Mouse (Mus musculus) lung, adult 2 months (tissue): Measurements from ENCODE around the gene Hic1. TPM values are rescaled to one million over a fixed set of nuclear protein-coding genes. Genes with fewer than 3 reads are reported as not detected.
A peak's percentile ranks its signal among the peaks of the same experiment; 100 is the strongest.

Source experiments
- DNase-seq: peaks from one replicate; pipeline ENCODE4 v3.0.0; 2022
- H3K4me1 ChIP-seq: fragments of 200-500 bp; 2 replicates; pipeline ENCODE4 v1.6.1; 2011; ENCODE audit warnings: low read length; ENCODE audit not compliant: control insufficient read depth, insufficient read depth
- H3K4me3 ChIP-seq: fragments of 200-500 bp; replicated peaks from 2 replicates; pipeline ENCODE3; 2011; ENCODE audit warnings: low read depth, mild to moderate bottlenecking, control low read depth, low read length; ENCODE audit errors: extremely low read depth
- CTCF ChIP-seq: fragments of 200-500 bp; IDR thresholded peaks from 2 replicates; pipeline ENCODE4 v1.5.1; 2011; ENCODE audit warnings: mild to moderate bottlenecking, low read length, control low read depth; ENCODE audit not compliant: insufficient read depth
- POLR2A ChIP-seq: fragments of 200-500 bp; IDR thresholded peaks from 2 replicates; pipeline ENCODE4 v1.6.1; 2011; ENCODE audit warnings: low read depth, mild to moderate bottlenecking, control low read depth, low read length, borderline replicate concordance; ENCODE audit errors: extremely low read depth
- WGBS: fragments of 180-500 bp; shearing (Covaris S2); methylation state at CpG from one replicate; pipeline ENCODE4 v1.1.7; 2018; 5-methylcytosine and 5-hydroxymethylcytosine counted together
- polyA plus RNA-seq: library from polyadenylated mRNA; depleted of rRNA; stranded (reverse); fragments of >200 nt; gene quantifications from 2 replicates; pipeline ENCODE4 v1.2.3, GENCODE M21; 2012

Gene Hic1
- polyA plus RNA-seq, 1 experiment = 21.4 TPM

DNA sequence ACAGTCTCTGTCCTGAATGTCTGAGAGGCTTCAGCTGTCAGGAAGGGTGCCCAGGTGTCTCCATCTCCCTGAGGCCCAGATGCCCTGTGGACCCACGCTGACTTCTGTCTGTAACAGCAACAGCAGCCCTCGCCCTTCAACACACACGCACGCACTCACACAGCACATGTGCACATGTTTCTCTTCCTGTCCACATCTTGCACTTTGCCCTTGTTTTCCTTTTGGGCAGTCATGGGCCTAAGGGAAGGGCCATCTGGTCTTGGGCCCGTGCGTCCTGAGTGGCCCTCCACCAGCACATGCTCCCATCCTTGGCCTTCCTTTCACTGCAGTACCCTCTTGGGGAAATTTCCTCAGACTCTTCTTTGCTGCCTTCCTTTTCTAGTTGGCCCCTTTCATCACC, 5.9 kb downstream of the Hic1 start:
- WGBS = 55% methylated on average over 6 of the region's 6 CpGs
- Histone ChIP-seq H3K4me1 (peaks cover 8% of the 10 kb centered on the region; the same call in 1 of the 2 replicates), H3K4me3 (no peak overlapping the region)
- no peak for DNase-seq
- no peak for TF ChIP-seq CTCF
- no peak for TF ChIP-seq POLR2A

DNA sequence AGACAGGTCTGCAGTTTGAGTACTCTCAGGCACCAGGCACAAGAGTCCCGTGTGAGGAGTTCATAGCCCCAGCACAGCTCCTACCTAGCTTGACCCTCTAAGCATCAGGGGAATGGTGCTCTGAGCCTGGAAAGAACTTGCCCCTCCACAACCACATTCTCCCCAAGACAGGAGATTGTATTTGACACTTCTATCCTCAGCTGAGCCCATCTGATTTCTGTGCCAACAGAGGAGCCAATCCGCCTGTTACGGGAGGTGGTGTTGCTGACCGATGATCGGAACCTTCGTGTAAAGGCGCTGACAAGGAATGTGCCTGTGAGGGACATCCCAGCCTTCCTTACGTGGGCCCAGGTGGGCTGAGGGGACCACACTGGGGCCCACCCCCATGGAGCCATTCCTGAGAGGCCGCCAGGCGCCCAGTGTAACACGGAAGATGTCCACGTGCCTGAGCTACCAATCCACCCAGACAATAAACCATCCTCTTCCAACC, 6.7 kb downstream of the Hic1 start:
- Histone ChIP-seq H3K4me3 (no peak overlapping the region), H3K4me1 (peaks cover 10% of the 10 kb centered on the region; the same call in 1 of the 2 replicates)
- 79% methylated on average over 12 of the region's 12 CpGs for WGBS
- DNase-seq = no peak
- TF ChIP-seq POLR2A (no peak), CTCF (no peak)

GRCm38 (mm10) chr11:75161417-75162008, 7.8 kb downstream of the Hic1 start:
- DNase-seq = no peak
- no peak for TF ChIP-seq CTCF
- no peak for TF ChIP-seq POLR2A
- WGBS = 50% methylated on average over 4 of the region's 4 CpGs

DNA sequence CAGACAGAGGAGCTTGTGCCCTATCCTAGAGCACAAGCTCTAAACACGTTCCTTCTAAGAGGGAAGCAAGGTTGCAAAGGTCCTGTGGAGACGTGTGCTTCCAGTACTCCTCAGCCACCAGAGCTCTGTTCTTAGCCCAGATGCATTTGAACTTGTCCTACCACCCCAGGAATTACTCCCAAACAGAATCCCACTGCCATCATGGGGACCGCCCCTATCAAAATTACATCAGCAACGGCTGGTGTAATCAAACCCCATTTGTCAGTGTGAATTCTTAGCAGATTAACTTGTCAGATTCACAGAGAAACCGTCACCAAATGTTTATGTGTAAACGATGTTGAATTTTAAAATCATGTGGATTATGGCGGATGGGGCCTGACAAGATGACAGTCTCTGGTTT, 8.4 kb downstream of the Hic1 start:
- Histone ChIP-seq H3K4me1 (peaks cover 8% of the 10 kb centered on the region), H3K4me3 (no peak overlapping the region)
- 76% methylated on average over 7 of the region's 7 CpGs for WGBS
- TF ChIP-seq CTCF (no peak), POLR2A (no peak)
- no peak for DNase-seq

More at GRCm38 (mm10) chr11:75161417-75162008, 7.8 kb downstream of the Hic1 start:
- H3K4me3 ChIP-seq = no peak overlapping the region
- peaks cover 5% of the 10 kb centered on the region for H3K4me1 ChIP-seq

DNA sequence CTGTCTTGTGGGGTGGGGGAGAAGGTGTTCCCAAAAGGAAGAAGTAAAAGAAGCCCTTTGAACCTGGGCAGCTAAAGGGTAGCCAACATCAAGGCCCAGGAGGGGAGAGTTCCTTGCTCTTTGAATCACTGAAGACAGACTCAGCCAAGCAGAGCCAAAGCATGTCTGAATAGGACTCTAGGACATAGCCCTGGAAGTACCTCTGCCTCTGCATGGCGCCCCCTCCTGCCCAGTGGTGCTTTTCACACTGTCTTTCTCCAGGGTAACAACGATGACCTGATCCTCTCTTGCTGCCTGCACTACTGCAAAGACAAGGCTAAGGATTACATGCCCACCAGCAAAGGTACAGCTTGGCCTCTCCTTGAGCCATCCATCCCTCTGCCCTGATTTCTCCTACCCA, 9.8 kb downstream of the Hic1 start:
- no peak for DNase-seq
- 50% methylated on average over 2 of the region's 2 CpGs for WGBS
- H3K4me3 ChIP-seq = no peak overlapping the region
- TF ChIP-seq POLR2A = no peak
- TF ChIP-seq CTCF = peak; percentile 71
- H3K4me1 ChIP-seq = peaks cover 5% of the 10 kb centered on the region

GRCm38 (mm10) chr11:75158432-75158831, 10.9 kb downstream of the Hic1 start:
- H3K4me3 ChIP-seq = no peak overlapping the region
- TF ChIP-seq POLR2A (no peak), CTCF (no peak)
- WGBS = 72% methylated on average over 14 of the region's 14 CpGs
- DNase-seq = no peak
- H3K4me1 ChIP-seq = peaks cover 6% of the 10 kb centered on the region

GRCm38 (mm10) chr11:75157901-75158300, 11.4 kb downstream of the Hic1 start:
- H3K4me1 ChIP-seq = peaks cover 10% of the 10 kb centered on the region
- TF ChIP-seq CTCF (no peak), POLR2A (no peak)
- no peak overlapping the region for H3K4me3 ChIP-seq
- DNase-seq = no peak
- WGBS = 65% methylated on average over 2 of the region's 2 CpGs

GRCm38 (mm10) chr11:75157037-75157436, 12.3 kb downstream of the Hic1 start:
- peaks cover 16% of the 10 kb centered on the region for H3K4me1 ChIP-seq
- H3K4me3 ChIP-seq = no peak overlapping the region
- TF ChIP-seq POLR2A (no peak), CTCF (no peak)
- 46% methylated on average over 4 of the region's 4 CpGs for WGBS
- DNase-seq = no peak

GRCm38 (mm10) chr11:75156416-75156815, 12.9 kb downstream of the Hic1 start:
- Histone ChIP-seq H3K4me3 (no peak overlapping the region), H3K4me1 (peaks cover 16% of the 10 kb centered on the region)
- DNase-seq = no peak
- 44% methylated on average over 5 of the region's 5 CpGs for WGBS
- TF ChIP-seq POLR2A (no peak), CTCF (no peak)

DNA sequence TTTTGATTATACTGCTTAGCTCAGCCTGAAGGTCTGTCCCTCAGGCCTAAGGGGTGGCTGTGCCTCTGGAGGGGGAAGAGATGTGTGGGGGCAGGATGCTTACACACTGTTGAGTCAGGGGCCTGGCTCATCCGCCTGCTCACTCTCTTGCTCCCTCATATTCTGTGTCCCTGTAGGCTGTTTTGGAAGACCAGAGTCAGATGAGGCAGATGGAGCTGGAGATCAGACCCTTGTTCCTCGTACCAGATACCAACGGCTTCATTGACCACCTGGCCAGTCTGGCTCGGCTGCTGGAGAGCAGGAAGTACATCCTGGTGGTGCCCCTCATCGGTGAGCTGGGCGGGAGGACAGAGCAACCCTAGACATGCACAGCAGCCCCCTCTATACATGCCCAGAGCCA, 13.3 kb downstream of the Hic1 start:
- TF ChIP-seq CTCF = no peak
- TF ChIP-seq POLR2A = no peak
- WGBS = 52% methylated on average over 6 of the region's 6 CpGs
- no peak for DNase-seq
- Histone ChIP-seq H3K4me3 (no peak overlapping the region), H3K4me1 (peaks cover 16% of the 10 kb centered on the region)

- 46% methylated on average over 6 of the region's 6 CpGs for WGBS
Observed at GRCm38 (mm10) chr11:75154053-75154585, 15.2 kb downstream of the Hic1 start.

More at GRCm38 (mm10) chr11:75154053-75154585, 15.2 kb downstream of the Hic1 start:
- Histone ChIP-seq H3K4me3 (no peak overlapping the region), H3K4me1 (peaks cover 16% of the 10 kb centered on the region)
- no peak for TF ChIP-seq POLR2A
- no peak for TF ChIP-seq CTCF
- DNase-seq = peak; percentile 9
